Comparison of ENCODE assay signal across 9 mouse cellular contexts in the genomic region with DNA sequence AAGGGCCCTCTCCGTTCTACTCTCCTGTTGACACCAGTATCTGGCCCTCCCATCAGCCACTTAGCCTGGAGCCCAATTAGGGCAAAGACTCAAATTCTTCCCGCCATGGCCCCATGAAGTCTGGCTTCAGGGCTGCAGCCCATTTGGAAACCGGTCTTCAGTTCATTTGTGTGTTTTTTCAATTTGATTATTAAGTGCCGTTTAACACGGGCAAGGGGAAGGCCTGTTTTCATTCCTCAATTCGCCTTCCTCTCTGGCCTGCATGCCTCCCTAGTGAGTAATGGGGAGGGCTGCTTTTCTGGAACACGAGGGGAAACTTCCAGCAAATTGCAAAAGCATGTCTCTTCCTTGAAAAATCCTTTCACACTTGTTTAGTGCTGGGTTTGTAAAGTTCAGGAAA.
DNase-seq lines count a peak whose midpoint lies in the region; ATAC-seq and TF ChIP-seq lines count a peak whose summit lies in the region.
"Had no signal": no experiment of that assay in that cellular context is flagged by ENCODE, and none has a peak within 500 bp of the region (broad histone marks: within the 10 kb centered on the region; RNA-seq: fewer than 3 reads in every experiment).

No protein-coding gene starts in this region.

- H3K4me3 ChIP-seq in heart, postnatal 0 days (ENCODE audit: low read depth, low read length): no peak overlapping the region
- H3K4me3 ChIP-seq: myocyte had no signal

- no peak for TF ChIP-seq CTCF in heart, postnatal 0 days (IDR thresholded peaks at IDR 0.05; ENCODE audit: low read depth)

- ATAC-seq in heart, postnatal 0 days (ENCODE audit: insufficient read depth, low read depth): no peak

- WGBS in heart, postnatal 0 days: 56% methylated on average over 7 of the region's 7 CpGs

- H3K27ac ChIP-seq in heart, postnatal 0 days (ENCODE audit: low read depth): peak overlapping the region; percentile 15; the same call in 1 of the 2 replicates

- H3K4me2 ChIP-seq in heart, postnatal 0 days (ENCODE audit: low read depth, low read length): no peak overlapping the region

- H3K9me3 ChIP-seq in heart, postnatal 0 days (replicated peaks; ENCODE audit: control insufficient read depth, low read length): no peaks in the 10 kb centered on the region

- no peak overlapping the region for H3K9ac ChIP-seq in heart, postnatal 0 days (replicated peaks; ENCODE audit: low read depth, low read length)

- intact Hi-C loops in left cerebral cortex, postnatal 25 days (cut with DNase I): no loop called here

- no peak for DNase-seq in heart, postnatal 0 days (ENCODE audit: low spot score)
- no peak for DNase-seq in heart, postnatal 4 days
- DNase-seq in embryo, embryonic 10 days (ENCODE audit: low spot score): peak; percentile 35
- DNase-seq in gastrocnemius, postnatal 25 days: peak; percentile 64
- DNase-seq in lung, postnatal 4 days: peak; percentile 17 to 39
- DNase-seq in spleen, adult 12 weeks (ENCODE audit: low spot score): no peak
- DNase-seq in spleen, postnatal 10 days (ENCODE audit: low spot score in 2 of 2): no peak
- no peak for DNase-seq in left cerebral cortex, postnatal 25 days (ENCODE audit: low spot score in 2 of 2)

- peaks cover 9% of the 10 kb centered on the region; the same call in 1 of the 2 replicates for H3K4me1 ChIP-seq in heart, postnatal 0 days (ENCODE audit: control insufficient read depth, insufficient read depth)

- no peak for TF ChIP-seq EP300 in heart, postnatal 0 days (IDR thresholded peaks at IDR 0.05; ENCODE audit: low read depth)

- H3K27me3 ChIP-seq in heart, postnatal 0 days (ENCODE audit: control insufficient read depth, insufficient read depth, low read length): no peaks in the 10 kb centered on the region

- no peaks in the 10 kb centered on the region for H3K36me3 ChIP-seq in heart, postnatal 0 days (replicated peaks; ENCODE audit: control insufficient read depth, insufficient read depth, low read length)

Comparison
In these comparisons a context has a peak if more than half of its experiments do, and no peak if none do; other contexts are left out.
1. DNase-seq: peak in embryo, embryonic 10 days (single experiment), gastrocnemius, postnatal 25 days (single experiment) and lung, postnatal 4 days (2 of 2); none in heart, postnatal 0 days (single experiment), heart, postnatal 4 days (single experiment), spleen, adult 12 weeks (single experiment), spleen, postnatal 10 days (0 of 2) and left cerebral cortex, postnatal 25 days (0 of 2).